ENCODE assay signal across 29 mouse cellular contexts in genomic region chr10:109479941-109480340, GRCm38 (mm10).
DNase-seq lines count a peak whose midpoint lies in the region; ATAC-seq lines count a peak whose summit lies in the region.
"Had no signal": no experiment of that assay in that cellular context is flagged by ENCODE, and none has a peak within 500 bp of the region (broad histone marks: within the 10 kb centered on the region; RNA-seq: fewer than 3 reads in every experiment).

No protein-coding gene starts in this region.

- no peak overlapping the region for H3K9ac ChIP-seq in forebrain, embryonic 16.5 days (replicated peaks; ENCODE audit: low read depth, low read length)
- H3K9ac ChIP-seq in forebrain, embryonic 12.5 days: no peak overlapping the region
- H3K9ac ChIP-seq: embryonic facial prominence, embryonic 12.5 days; forebrain, embryonic 15.5 days; hindbrain, embryonic 14.5 days; limb, embryonic 12.5 days; liver, postnatal 0 days; neural tube, embryonic 12.5 days had no signal

- 0 out of 2 replicates have a peak, but pooled peaks have one; percentile 8 for ATAC-seq in forebrain, embryonic 16.5 days
- ATAC-seq in forebrain, embryonic 12.5 days (ENCODE audit: low FRiP score): no peak
- ATAC-seq: forebrain, embryonic 15.5 days; inflammation-experienced regulatory T-cells, adult 6 months; liver, postnatal 0 days; Patski had no signal

- WGBS in forebrain, embryonic 16.5 days: 80% methylated on average over 5 of the region's 5 CpGs
- WGBS in forebrain, embryonic 12.5 days: 77% methylated on average over 5 of the region's 5 CpGs

- H3K4me1 ChIP-seq in forebrain, embryonic 16.5 days (replicated peaks; ENCODE audit: control insufficient read depth, insufficient read depth, low read length): no peaks in the 10 kb centered on the region
- no peaks in the 10 kb centered on the region for H3K4me1 ChIP-seq in forebrain, embryonic 12.5 days
- H3K4me1 ChIP-seq: embryonic facial prominence, embryonic 12.5 days; forebrain, embryonic 15.5 days; limb, embryonic 12.5 days; neural tube, embryonic 12.5 days had no signal

- no peaks in the 10 kb centered on the region for H3K36me3 ChIP-seq in forebrain, embryonic 16.5 days (ENCODE audit: control insufficient read depth, insufficient read depth)
- H3K36me3 ChIP-seq in forebrain, embryonic 12.5 days (replicated peaks): no peaks in the 10 kb centered on the region
- H3K36me3 ChIP-seq: embryonic facial prominence, embryonic 12.5 days; forebrain, embryonic 15.5 days; G1E; limb, embryonic 12.5 days; neural tube, embryonic 12.5 days had no signal

- H3K4me3 ChIP-seq in forebrain, embryonic 16.5 days (replicated peaks; ENCODE audit: low read length): no peak overlapping the region
- H3K4me3 ChIP-seq in forebrain, embryonic 12.5 days (replicated peaks): no peak overlapping the region
- H3K4me3 ChIP-seq: embryonic facial prominence, embryonic 12.5 days; erythroblast, embryonic 14.5 days; forebrain, embryonic 15.5 days; limb, embryonic 12.5 days; neural tube, embryonic 12.5 days had no signal

- H3K4me2 ChIP-seq in forebrain, embryonic 16.5 days (ENCODE audit: low read length): no peak overlapping the region
- no peak overlapping the region for H3K4me2 ChIP-seq in forebrain, embryonic 12.5 days
- H3K4me2 ChIP-seq: embryonic facial prominence, embryonic 12.5 days; forebrain, embryonic 15.5 days; heart, embryonic 11.5 days; hindbrain, embryonic 14.5 days; limb, embryonic 12.5 days; liver, embryonic 11.5 days; midbrain, embryonic 11.5 days; neural tube, embryonic 12.5 days had no signal

- H3K27ac ChIP-seq in forebrain, embryonic 16.5 days (ENCODE audit: low read length): no peak overlapping the region
- no peak overlapping the region for H3K27ac ChIP-seq in forebrain, embryonic 12.5 days
- H3K27ac ChIP-seq: embryonic facial prominence, embryonic 12.5 days; forebrain, embryonic 15.5 days; hindbrain, embryonic 14.5 days; kidney, postnatal 0 days; limb, embryonic 12.5 days; neural tube, embryonic 12.5 days had no signal

- H3K9me3 ChIP-seq in forebrain, embryonic 16.5 days (ENCODE audit: control insufficient read depth, low read length): no peaks in the 10 kb centered on the region
- no peaks in the 10 kb centered on the region for H3K9me3 ChIP-seq in forebrain, embryonic 12.5 days
- H3K9me3 ChIP-seq: embryonic facial prominence, embryonic 12.5 days; forebrain, embryonic 15.5 days; limb, embryonic 12.5 days; neural tube, embryonic 12.5 days had no signal

- peak; percentile 3 for DNase-seq in 3134 (ENCODE audit: extremely low read depth, insufficient read length, low spot score)
- peak; percentile 54 for DNase-seq in cerebellum, adult 11-12 months
- peak; percentile 33 to 54 for DNase-seq in cerebellum, postnatal 10 days
- no peak for DNase-seq in lung, adult 18-20 months
- no peak for DNase-seq in natural killer cell, adult 2 months (ENCODE audit: low spot score in 2 of 2)
- DNase-seq: adrenal gland, adult 2 months; B cell, adult 2 months; gastrocnemius, postnatal 10 days; heart, postnatal 10 days; kidney, adult 18-20 months; liver, postnatal 0 days; lung, postnatal 10 days; thymus, postnatal 14 days had no signal

- H3K27me3 ChIP-seq in forebrain, embryonic 16.5 days (replicated peaks; ENCODE audit: control insufficient read depth, insufficient read depth, low read length): no peaks in the 10 kb centered on the region
- no peaks in the 10 kb centered on the region for H3K27me3 ChIP-seq in forebrain, embryonic 12.5 days
- H3K27me3 ChIP-seq: CH12.LX; embryonic facial prominence, embryonic 12.5 days; forebrain, embryonic 15.5 days; limb, embryonic 12.5 days; neural tube, embryonic 12.5 days; Patski had no signal

Comparison
In these comparisons a context has a peak if more than half of its experiments do, and no peak if none do; other contexts are left out.
1. DNase-seq: peak in 3134 (single experiment), cerebellum, adult 11-12 months (single experiment) and cerebellum, postnatal 10 days (2 of 2); none in lung, adult 18-20 months (0 of 2) and natural killer cell, adult 2 months (0 of 2).